In the genomic region with DNA sequence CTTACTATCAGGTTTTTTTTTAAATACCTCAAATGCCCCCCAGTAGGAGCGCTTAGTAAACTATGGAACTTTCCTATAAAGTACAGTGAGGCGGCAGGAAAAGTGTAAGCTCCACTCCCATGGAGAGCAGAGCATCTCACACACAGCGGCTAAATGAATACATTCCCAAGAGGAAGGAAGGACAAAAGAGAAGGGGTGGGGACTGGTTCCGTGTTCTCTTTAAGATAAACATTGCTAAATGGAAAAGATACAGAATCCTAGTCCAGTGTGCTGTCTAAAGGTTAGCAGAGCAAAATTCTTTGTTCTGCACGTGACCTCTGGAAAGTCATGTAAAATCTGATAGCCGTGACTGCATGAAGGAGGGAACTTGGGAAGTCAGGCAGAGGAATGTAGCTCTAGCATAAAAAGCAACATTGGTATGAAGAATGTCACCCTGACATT, we compare ENCODE assay signal across 10 mouse cellular contexts. TPM values are rescaled to one million over a fixed set of nuclear protein-coding genes. Genes with fewer than 3 reads are reported as not detected.
DNase-seq lines count a peak whose midpoint lies in the region; ATAC-seq lines count a peak whose summit lies in the region.
"Had no signal": no experiment of that assay in that cellular context is flagged by ENCODE, and none has a peak within 500 bp of the region (broad histone marks: within the 10 kb centered on the region; RNA-seq: fewer than 3 reads in every experiment).

No protein-coding gene starts in this region.

- no peak overlapping the region for H3K9ac ChIP-seq in heart, embryonic 12.5 days
- H3K9ac ChIP-seq in hindbrain, embryonic 16.5 days (ENCODE audit: low read depth, low read length), result no peak overlapping the region
- H3K9ac ChIP-seq: forebrain, embryonic 12.5 days had no signal

- no peak for DNase-seq in heart, postnatal 10 days
- peak; percentile 32 for DNase-seq in kidney, adult 9 months
- no peak for DNase-seq in kidney, postnatal 36 days
- peak; percentile 6 for DNase-seq in lung, postnatal 25 days (ENCODE audit: low spot score)
- DNase-seq in lung, postnatal 14 days, result no peak

- intact Hi-C loops in heart, postnatal 10 days (cut with DNase I), result loop anchor here (5.0 to 10.0 kb wide), 2 partner anchors 304 to 1252 kb away; no protein-coding TSS in a partner anchor

- H3K36me3 ChIP-seq in heart, embryonic 12.5 days, result no peaks in the 10 kb centered on the region
- no peaks in the 10 kb centered on the region for H3K36me3 ChIP-seq in hindbrain, embryonic 16.5 days (ENCODE audit: control insufficient read depth, insufficient read depth, low read length)
- H3K36me3 ChIP-seq: forebrain, embryonic 12.5 days had no signal

- H3K4me1 ChIP-seq in heart, embryonic 12.5 days (replicated peaks), result peaks cover 16% of the 10 kb centered on the region
- H3K4me1 ChIP-seq in hindbrain, embryonic 16.5 days (ENCODE audit: control insufficient read depth, insufficient read depth, low read depth, low read length), result no peaks in the 10 kb centered on the region
- H3K4me1 ChIP-seq: forebrain, embryonic 12.5 days had no signal

- no peaks in the 10 kb centered on the region for H3K27me3 ChIP-seq in heart, embryonic 12.5 days (replicated peaks)
- H3K27me3 ChIP-seq in hindbrain, embryonic 16.5 days (replicated peaks; ENCODE audit: control insufficient read depth, insufficient read depth, low read length), result no peaks in the 10 kb centered on the region
- H3K27me3 ChIP-seq: forebrain, embryonic 12.5 days had no signal

- no peak overlapping the region for H3K4me2 ChIP-seq in heart, embryonic 12.5 days
- no peak overlapping the region for H3K4me2 ChIP-seq in hindbrain, embryonic 16.5 days (ENCODE audit: low read length)
- H3K4me2 ChIP-seq: forebrain, embryonic 12.5 days; midbrain, embryonic 11.5 days had no signal

- H3K4me3 ChIP-seq in heart, embryonic 12.5 days, result no peak overlapping the region
- no peak overlapping the region for H3K4me3 ChIP-seq in hindbrain, embryonic 16.5 days (ENCODE audit: low read length)
- H3K4me3 ChIP-seq: forebrain, embryonic 12.5 days had no signal

- peak overlapping the region; percentile 64 for H3K27ac ChIP-seq in heart, embryonic 12.5 days (ENCODE audit: poor library complexity, severe bottlenecking)
- no peak overlapping the region for H3K27ac ChIP-seq in hindbrain, embryonic 16.5 days (ENCODE audit: low read depth, low read length)
- H3K27ac ChIP-seq: forebrain, embryonic 12.5 days; macrophage had no signal

- WGBS in heart, embryonic 12.5 days, result 36% methylated on average over 6 of the region's 6 CpGs
- WGBS in hindbrain, embryonic 16.5 days, result 72% methylated on average over 6 of the region's 6 CpGs

- ATAC-seq in heart, embryonic 12.5 days (ENCODE audit: insufficient number of reproducible peaks, low FRiP score), result peak; percentile 68; the same call in 1 of the 2 replicates
- ATAC-seq in hindbrain, embryonic 16.5 days, result no peak

- H3K9me3 ChIP-seq in heart, embryonic 12.5 days (replicated peaks), result 0 out of 2 replicates have a peak, but pooled peaks cover 2% of the 10 kb centered on the region
- no peaks in the 10 kb centered on the region for H3K9me3 ChIP-seq in hindbrain, embryonic 16.5 days (ENCODE audit: control insufficient read depth, low read length)
- H3K9me3 ChIP-seq: forebrain, embryonic 12.5 days had no signal

RNA-seq across cellular contexts. Expression of a gene that starts 13.9 kb away (rescaled TPM):
- polyA plus RNA-seq in heart, embryonic 12.5 days (2016; fragmentation: Nextera tagmentation; extraction: Ambion mirVana), result 26.5 and 28.0 TPM in 2 replicates
- total RNA-seq in heart, postnatal 10 days (2021), result 100 to 1,000 TPM; 129 to 143 TPM
- polyA plus RNA-seq in hindbrain, embryonic 16.5 days (2015; fragmentation: Nextera tagmentation; extraction: Ambion mirVana), result 1.9 and 2.5 TPM in 2 replicates
- polyA plus RNA-seq: macrophage had no signal

RNA-seq across cellular contexts. Expression of a gene that starts 40.1 kb away (rescaled TPM):
- 46.5 and 55.4 TPM in 2 replicates for polyA plus RNA-seq in heart, embryonic 12.5 days (2016; fragmentation: Nextera tagmentation; extraction: Ambion mirVana)
- 10 to 100 TPM; 87.9 to 91.3 TPM for total RNA-seq in heart, postnatal 10 days (2021)
- 36.5 and 43.8 TPM in 2 replicates for polyA plus RNA-seq in hindbrain, embryonic 16.5 days (2015; fragmentation: Nextera tagmentation; extraction: Ambion mirVana)

Comparison
In these comparisons a context has a peak if more than half of its experiments do, and no peak if none do; other contexts are left out.
1. DNase-seq: peak in kidney, adult 9 months (single experiment) and lung, postnatal 25 days (single experiment); none in heart, postnatal 10 days (0 of 2), kidney, postnatal 36 days (0 of 2) and lung, postnatal 14 days (single experiment).